Mouse (Mus musculus): ENCODE measurements at regions not wholly inside any gene's neighbourhood (a gene's known extent, or its start where the extent isn't known, plus 50 kb on each side); places are given as distances from the start of the nearest gene placed in this dataset.
A peak's percentile ranks its signal among the peaks of the same experiment; 100 is the strongest.

DNA sequence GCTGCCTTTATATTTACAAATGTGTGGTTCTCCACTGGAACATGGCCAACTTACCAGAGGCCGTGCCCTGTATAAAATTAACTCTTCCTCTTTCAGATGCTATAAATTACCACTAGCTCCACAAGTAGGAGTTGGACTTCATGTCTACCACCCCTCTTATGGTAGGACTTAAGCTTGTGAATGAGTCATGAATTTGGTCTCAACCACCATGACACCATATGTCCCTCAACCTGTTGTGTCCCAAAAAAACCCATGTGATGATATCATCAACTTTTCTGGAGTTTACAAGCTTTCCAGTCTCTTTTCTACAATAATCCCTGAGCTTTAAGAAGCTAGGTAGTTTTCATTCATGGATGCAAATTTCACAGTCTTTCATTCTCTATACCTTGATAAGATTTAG is 1951.4 kb downstream of the Pcdh7 start:
- Histone ChIP-seq H3K27me3 (replicated peaks; ENCODE audit: control insufficient read depth, insufficient read depth, low read length) (no peaks in the 10 kb centered on the region), H3K4me2 (ENCODE audit: low read depth, low read length) (no peak overlapping the region), H3K9me3 (ENCODE audit: control insufficient read depth, low read length) (no peaks in the 10 kb centered on the region), H3K27ac (replicated peaks; ENCODE audit: low read depth, low read length) (no peak overlapping the region), H3K4me3 (ENCODE audit: low read depth, low read length) (no peak overlapping the region), H3K36me3 (ENCODE audit: control insufficient read depth, insufficient read depth, low read length) (no peaks in the 10 kb centered on the region), H3K9ac (ENCODE audit: low read depth, low read length) (no peak overlapping the region), H3K4me1 (ENCODE audit: control insufficient read depth, insufficient read depth, low read length) (no peaks in the 10 kb centered on the region)
- WGBS = 81% methylated on average over 1 of the region's 1 CpGs
- ATAC-seq (ENCODE audit: low read depth) (no peak), DNase-seq (ENCODE audit: low spot score) (no peak)

- H3K27me3 ChIP-seq (replicated peaks; ENCODE audit: control insufficient read depth, insufficient read depth, low read length) = no peaks in the 10 kb centered on the region
- H3K4me1 ChIP-seq (ENCODE audit: control insufficient read depth, insufficient read depth, low read length) = no peaks in the 10 kb centered on the region
- H3K27ac ChIP-seq (replicated peaks; ENCODE audit: low read depth, low read length) = no peak overlapping the region
- ATAC-seq (ENCODE audit: low read depth) (no peak), DNase-seq (ENCODE audit: low spot score) (no peak)
- H3K4me2 ChIP-seq (ENCODE audit: low read depth, low read length) = no peak overlapping the region
- no peak overlapping the region for H3K9ac ChIP-seq (ENCODE audit: low read depth, low read length)
- H3K9me3 ChIP-seq (ENCODE audit: control insufficient read depth, low read length) = no peaks in the 10 kb centered on the region
- no peaks in the 10 kb centered on the region for H3K36me3 ChIP-seq (ENCODE audit: control insufficient read depth, insufficient read depth, low read length)
- H3K4me3 ChIP-seq (ENCODE audit: low read depth, low read length) = no peak overlapping the region
Measured at GRCm38 (mm10) chr5:59700009-59700408, 1982.2 kb downstream of the Pcdh7 start.

- no peak for ATAC-seq (ENCODE audit: low read depth)
Measured at GRCm38 (mm10) chr5:59715457-59715856, 1997.7 kb downstream of the Pcdh7 start.

DNA sequence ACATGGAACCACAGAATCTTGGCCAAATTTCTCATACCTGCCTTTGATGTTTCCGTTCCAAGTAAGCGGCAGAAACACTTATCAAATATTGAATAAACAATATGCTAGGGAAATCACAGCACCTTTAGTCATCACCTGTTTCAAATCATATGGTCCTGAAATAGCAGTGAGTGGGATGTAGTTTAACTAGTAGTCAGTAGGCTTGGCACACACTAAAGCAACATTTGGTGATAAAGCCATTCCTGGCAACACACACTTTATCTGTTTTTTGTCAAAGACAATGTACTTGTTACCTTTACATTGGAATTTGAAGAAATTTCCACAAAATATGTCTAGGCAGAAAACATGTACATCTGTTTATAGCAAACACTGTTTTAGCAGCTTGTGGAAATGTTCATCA is 2038.5 kb downstream of the Pcdh7 start:
- Histone ChIP-seq H3K9ac (ENCODE audit: low read depth, low read length) (no peak overlapping the region), H3K4me3 (ENCODE audit: low read depth, low read length) (no peak overlapping the region), H3K27me3 (replicated peaks; ENCODE audit: control insufficient read depth, insufficient read depth, low read length) (no peaks in the 10 kb centered on the region), H3K4me1 (ENCODE audit: control insufficient read depth, insufficient read depth, low read length) (no peaks in the 10 kb centered on the region), H3K27ac (replicated peaks; ENCODE audit: low read depth, low read length) (no peak overlapping the region), H3K36me3 (ENCODE audit: control insufficient read depth, insufficient read depth, low read length) (no peaks in the 10 kb centered on the region), H3K9me3 (ENCODE audit: control insufficient read depth, low read length) (no peaks in the 10 kb centered on the region), H3K4me2 (ENCODE audit: low read depth, low read length) (no peak overlapping the region)
- DNase-seq (ENCODE audit: low spot score) (no peak), ATAC-seq (ENCODE audit: low read depth) (no peak)
- WGBS = 87% methylated on average over 2 of the region's 2 CpGs

More at GRCm38 (mm10) chr5:59715457-59715856, 1997.7 kb downstream of the Pcdh7 start:
- no peaks in the 10 kb centered on the region for H3K36me3 ChIP-seq (ENCODE audit: control insufficient read depth, insufficient read depth, low read length)
- H3K27ac ChIP-seq (replicated peaks; ENCODE audit: low read depth, low read length) = no peak overlapping the region
- no peaks in the 10 kb centered on the region for H3K4me1 ChIP-seq (ENCODE audit: control insufficient read depth, insufficient read depth, low read length)
- no peak overlapping the region for H3K4me3 ChIP-seq (ENCODE audit: low read depth, low read length)
- H3K9me3 ChIP-seq (ENCODE audit: control insufficient read depth, low read length) = no peaks in the 10 kb centered on the region
- 47% methylated on average over 2 of the region's 2 CpGs for WGBS
- H3K27me3 ChIP-seq (replicated peaks; ENCODE audit: control insufficient read depth, insufficient read depth, low read length) = no peaks in the 10 kb centered on the region
- peak; percentile 5 for DNase-seq (ENCODE audit: low spot score)
- H3K4me2 ChIP-seq (ENCODE audit: low read depth, low read length) = no peak overlapping the region
- H3K9ac ChIP-seq (ENCODE audit: low read depth, low read length) = no peak overlapping the region

DNA sequence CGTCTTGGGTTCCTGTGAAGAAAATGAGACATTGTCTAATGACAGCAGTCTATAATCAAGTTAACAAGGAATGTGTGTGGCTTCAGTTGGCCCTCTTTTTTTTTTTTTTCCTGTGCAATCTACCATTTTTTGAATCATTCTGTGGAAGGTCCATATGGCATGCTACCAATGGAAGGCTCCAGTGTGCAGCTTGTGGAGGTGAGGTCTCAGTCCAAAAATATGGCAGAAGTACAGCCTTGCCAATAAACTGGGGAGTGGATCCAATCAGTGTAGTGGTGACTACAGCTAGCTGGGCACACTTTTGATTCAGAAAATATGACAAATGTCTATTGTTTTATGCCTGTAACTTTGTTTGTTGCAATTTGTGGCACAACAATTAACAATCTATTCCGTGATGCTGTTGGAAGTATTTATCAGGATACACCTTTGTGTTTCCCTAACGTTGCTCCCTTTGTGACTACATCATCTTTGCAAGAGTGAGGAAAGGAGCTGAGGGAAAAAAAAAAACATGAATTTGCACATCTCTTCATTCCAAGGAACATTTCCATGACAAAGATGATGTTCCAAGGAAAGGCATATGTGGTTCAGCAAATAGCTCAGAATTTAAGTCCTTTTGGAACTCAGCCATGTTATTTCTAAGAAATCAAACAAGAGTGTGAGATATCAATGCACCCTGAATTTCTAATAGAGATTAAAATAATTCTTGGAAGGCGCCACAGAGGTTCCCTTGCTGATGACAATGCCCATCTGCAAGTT is 2039.1 kb downstream of the Pcdh7 start:
- DNase-seq (ENCODE audit: low spot score) = no peak
- 78% methylated on average over 4 of the region's 4 CpGs for WGBS

More for the DNA sequence above, 2039.1 kb downstream of the Pcdh7 start:
- H3K4me2 ChIP-seq (ENCODE audit: low read depth, low read length) = no peak overlapping the region
- no peak overlapping the region for H3K4me3 ChIP-seq (ENCODE audit: low read depth, low read length)
- no peaks in the 10 kb centered on the region for H3K4me1 ChIP-seq (ENCODE audit: control insufficient read depth, insufficient read depth, low read length)
- no peaks in the 10 kb centered on the region for H3K27me3 ChIP-seq (replicated peaks; ENCODE audit: control insufficient read depth, insufficient read depth, low read length)
- H3K9ac ChIP-seq (ENCODE audit: low read depth, low read length) = no peak overlapping the region
- H3K9me3 ChIP-seq (ENCODE audit: control insufficient read depth, low read length) = no peaks in the 10 kb centered on the region
- no peaks in the 10 kb centered on the region for H3K36me3 ChIP-seq (ENCODE audit: control insufficient read depth, insufficient read depth, low read length)
- no peak overlapping the region for H3K27ac ChIP-seq (replicated peaks; ENCODE audit: low read depth, low read length)
- no peak for ATAC-seq (ENCODE audit: low read depth)

Data from embryonic facial prominence, embryonic 14.5 days (tissue).